Mouse (Mus musculus): ENCODE data around the gene Cd40lg.

Gene Cd40lg

GRCm38 (mm10) chrX:57263515-57263914 lies 51.6 kb downstream of the Cd40lg start:
- no peak for DNase-seq (ENCODE audit: low spot score in 2 of 2)
